Mouse (Mus musculus) liver, adult 2 months (tissue): ENCODE data around the gene Olfr683. TPM values are rescaled to one million over a fixed set of nuclear protein-coding genes. Genes with fewer than 3 reads are reported as not detected.
"Not testable (repeated sequence)": the region's sequence is repeated elsewhere in the genome, so short reads cannot be mapped to it uniquely, and the experiment has no call there.

Experiments
- DNase-seq: peaks from one replicate; pipeline ENCODE4 v3.0.0-alpha.2; 2011; ENCODE audit warnings: low read depth, low spot score; ENCODE audit errors: extremely low read depth
- H3K27ac ChIP-seq: fragments of 200-500 bp; replicated peaks from 2 replicates; pipeline ENCODE4 v1.5.1; 2012; ENCODE audit warnings: low read depth, mild to moderate bottlenecking, control low read depth, inconsistent platforms, low read length; ENCODE audit not compliant: insufficient read depth
- H3K27me3 ChIP-seq: fragments of 200-500 bp; 2 replicates; pipeline ENCODE4 v1.6.1; 2012; ENCODE audit warnings: mild to moderate bottlenecking, moderate library complexity, low read length, inconsistent platforms; ENCODE audit not compliant: control insufficient read depth, insufficient read depth
- H3K36me3 ChIP-seq: fragments of 200-500 bp; 2 replicates; pipeline ENCODE4 v1.6.1; 2012; ENCODE audit warnings: low read length, inconsistent platforms; ENCODE audit not compliant: control insufficient read depth, insufficient read depth
- H3K4me1 ChIP-seq: fragments of 200-500 bp; 2 replicates; pipeline ENCODE4 v1.6.1; 2011; ENCODE audit warnings: low read length; ENCODE audit not compliant: control insufficient read depth, insufficient read depth
- H3K4me3 ChIP-seq: fragments of 200-500 bp; 2 replicates; pipeline ENCODE4 v1.5.1; 2011; ENCODE audit warnings: low read depth, mild to moderate bottlenecking, control low read depth, low read length, moderate library complexity; ENCODE audit not compliant: insufficient read depth
- H3K79me2 ChIP-seq: fragments of 200-500 bp; 2 replicates; pipeline ENCODE4 v1.6.1; 2012; ENCODE audit warnings: inconsistent platforms, mild to moderate bottlenecking, low read length, moderate library complexity; ENCODE audit not compliant: control insufficient read depth, insufficient read depth
- H3K9ac ChIP-seq: fragments of 200-500 bp; 2 replicates; pipeline ENCODE4 v1.6.1; 2012; ENCODE audit warnings: low read depth, mild to moderate bottlenecking, control low read depth, inconsistent platforms, low read length
- CTCF ChIP-seq: fragments of 200-500 bp; IDR thresholded peaks from 2 replicates; pipeline ENCODE4 v1.5.1; 2011; ENCODE audit warnings: low read depth, low read length, control low read depth
- POLR2A ChIP-seq: fragments of 200-500 bp; IDR thresholded peaks from 2 replicates; pipeline ENCODE4 v1.6.1; 2011; ENCODE audit warnings: low read length, control low read depth; ENCODE audit not compliant: insufficient read depth; ENCODE audit errors: extremely low read depth
- WGBS: fragments of 180-500 bp; shearing (Covaris S2); methylation state at CpG from one replicate; pipeline ENCODE4 v1.1.7; 2018; 5-methylcytosine and 5-hydroxymethylcytosine counted together
- polyA plus RNA-seq: library from polyadenylated mRNA; depleted of rRNA; stranded (reverse); fragments of >200 nt; gene quantifications from 2 replicates; pipeline ENCODE4 v1.2.3, GENCODE M21; 2012; rRNA removed
- total RNA-seq: library from RNA; depleted of rRNA; stranded (reverse); fragments of >200 nt; gene quantifications from 2 replicates; pipeline ENCODE4 v1.2.3, GENCODE M21; 2014; rRNA removed

Olfr683 gene
- total RNA-seq (not detected in 2 replicates), polyA plus RNA-seq (not detected in 2 replicates)

DNA sequence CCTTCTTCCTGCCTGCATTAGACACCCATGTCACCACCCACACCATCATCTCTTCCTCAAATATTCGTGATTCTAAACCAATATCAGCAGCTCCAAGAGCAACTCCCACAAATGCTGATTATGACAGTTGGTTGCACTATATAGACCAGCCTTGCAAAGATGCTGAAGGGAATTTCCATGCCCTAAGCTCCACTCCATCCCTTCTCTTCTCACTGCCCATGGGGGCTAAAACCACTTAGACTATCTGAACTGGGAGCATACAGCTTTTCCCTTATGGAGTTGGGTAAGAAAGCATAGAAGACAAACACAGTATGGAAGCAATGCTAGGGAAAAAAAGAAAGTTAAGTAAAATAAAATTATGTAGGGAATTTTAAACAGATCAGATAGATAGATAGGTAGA lies at the start of gene Olfr683:
Gene Olfr683 (minus strand): TSS at position 101 of the 400 bp plus-strand sequence.
- no peaks in the 10 kb centered on the region for H3K27me3 ChIP-seq
- H3K9ac ChIP-seq: no peak within 1 kb of the TSS
- no peak within 1 kb of the TSS for H3K27ac ChIP-seq
- H3K79me2 ChIP-seq: no peaks in the 10 kb centered on the region
- no peak within 1 kb of the TSS for H3K4me3 ChIP-seq
- WGBS: 43% methylated on average over 1 of the region's 1 CpGs
- no peaks in the 10 kb centered on the region for H3K4me1 ChIP-seq
- no peak for DNase-seq
- TF ChIP-seq CTCF (no peak), POLR2A (no peak)
- H3K36me3 ChIP-seq: no peaks in the 10 kb centered on the region

DNA sequence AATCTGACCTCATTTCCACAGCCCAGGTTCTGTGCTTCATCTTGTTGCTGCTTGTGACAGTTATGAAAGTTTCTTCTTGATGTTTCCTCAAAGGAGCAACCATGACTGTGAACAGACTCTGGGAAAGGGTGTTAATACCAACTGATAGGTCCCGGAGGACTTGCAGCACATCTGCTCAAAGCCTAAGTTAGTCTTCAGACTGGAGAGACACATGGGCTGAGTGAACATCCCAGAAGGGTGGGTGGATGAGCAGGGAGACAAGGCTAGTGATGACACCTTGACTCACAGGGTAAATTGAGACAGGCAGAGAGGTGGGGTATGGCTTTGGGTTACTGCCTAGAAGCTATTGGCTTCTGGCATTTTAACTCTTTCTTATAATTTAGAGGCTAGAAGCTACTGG lies 39.1 kb upstream of the Olfr683 start, which contains the start of gene Olfr685:
Gene Olfr685 (minus strand): TSS at position 101 of the 400 bp plus-strand sequence.
- no peak for DNase-seq
- Histone ChIP-seq H3K27me3 (no peaks in the 10 kb centered on the region), H3K27ac (no peak within 1 kb of the TSS), H3K36me3 (no peaks in the 10 kb centered on the region), H3K4me1 (no peaks in the 10 kb centered on the region), H3K79me2 (no peaks in the 10 kb centered on the region), H3K9ac (no peak within 1 kb of the TSS), H3K4me3 (no peak within 1 kb of the TSS)
- TF ChIP-seq POLR2A: no peak
- 90% methylated on average over 1 of the region's 1 CpGs for WGBS

- no peak for TF ChIP-seq POLR2A
- TF ChIP-seq CTCF: no peak
- H3K79me2 ChIP-seq: no peaks in the 10 kb centered on the region
- WGBS: 42% methylated on average over 4 of the region's 4 CpGs
- H3K36me3 ChIP-seq: no peaks in the 10 kb centered on the region
- H3K27me3 ChIP-seq: no peaks in the 10 kb centered on the region
- H3K4me3 ChIP-seq: no peak overlapping the region
- no peak overlapping the region for H3K9ac ChIP-seq
- H3K4me1 ChIP-seq: no peaks in the 10 kb centered on the region
- H3K27ac ChIP-seq: no peak overlapping the region
- no peak for DNase-seq
These were observed 24.0 kb upstream of the Olfr683 start for GRCm38 (mm10) chr7:105170773-105171172.

DNA sequence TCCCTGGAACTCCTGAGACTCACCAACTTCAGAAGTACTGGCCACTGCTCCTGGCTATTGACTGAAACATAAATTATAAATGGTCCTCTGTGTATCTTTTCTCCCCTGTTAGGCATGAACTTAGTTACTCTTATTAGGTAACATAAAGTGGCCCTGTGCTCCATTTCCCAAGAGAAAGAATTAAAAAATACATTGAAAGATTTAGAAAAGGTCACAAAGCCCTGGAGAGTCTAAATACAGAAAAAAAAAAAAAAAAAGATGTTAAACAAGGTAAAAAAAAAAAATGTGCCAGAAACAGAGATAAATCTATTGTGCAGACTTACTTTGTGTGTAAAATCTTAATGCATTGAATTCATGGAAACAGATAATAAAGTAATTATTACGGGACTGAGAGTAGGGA lies 16.7 kb upstream of the Olfr683 start, which contains the start of gene Olfr684:
Gene Olfr684 (minus strand): TSS at position 101 of the 400 bp plus-strand sequence.
- TF ChIP-seq CTCF: no peak
- TF ChIP-seq POLR2A: no peak
- H3K9ac ChIP-seq: no peak within 1 kb of the TSS
- no peak for DNase-seq
- no peaks in the 10 kb centered on the region for H3K36me3 ChIP-seq
- no peaks in the 10 kb centered on the region for H3K79me2 ChIP-seq
- WGBS: 46% methylated on average over 1 of the region's 1 CpGs
- H3K27ac ChIP-seq: no peak within 1 kb of the TSS
- no peaks in the 10 kb centered on the region for H3K4me1 ChIP-seq
- no peaks in the 10 kb centered on the region for H3K27me3 ChIP-seq
- no peak within 1 kb of the TSS for H3K4me3 ChIP-seq

- Histone ChIP-seq H3K27ac (no peak overlapping the region), H3K4me3 (no peak overlapping the region), H3K79me2 (no peaks in the 10 kb centered on the region), H3K4me1 (no peaks in the 10 kb centered on the region), H3K9ac (no peak overlapping the region), H3K27me3 (no peaks in the 10 kb centered on the region), H3K36me3 (no peaks in the 10 kb centered on the region)
- no peak for DNase-seq
- TF ChIP-seq POLR2A (no peak), CTCF (no peak)
- WGBS: 68% methylated on average over 2 of the region's 2 CpGs
These were observed 5.5 kb downstream of the Olfr683 start for GRCm38 (mm10) chr7:105141275-105141674.

DNA sequence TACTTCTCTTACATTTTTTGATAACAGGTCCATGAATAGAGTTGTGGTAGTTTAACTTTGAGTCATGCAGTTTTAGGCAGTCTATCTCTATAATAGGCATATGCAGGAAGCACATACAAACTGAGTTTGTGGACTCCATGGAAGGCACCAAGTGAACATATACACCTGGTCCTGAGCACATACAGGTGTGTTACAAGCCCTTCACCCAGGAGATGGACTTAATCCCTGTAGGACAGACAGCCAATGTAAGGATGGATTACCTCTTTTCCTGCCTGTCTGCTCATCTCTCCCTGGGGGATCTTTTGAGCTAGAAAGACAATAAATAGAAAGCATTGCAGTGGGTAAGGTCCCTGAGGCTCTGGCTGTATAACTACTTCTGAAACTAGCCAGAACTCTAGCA lies 30.3 kb downstream of the Olfr683 start, which contains the start of gene Olfr681:
Gene Olfr681 (plus strand): TSS at position 301 of the 400 bp plus-strand sequence.
- no peak within 1 kb of the TSS for H3K4me3 ChIP-seq
- no peak for DNase-seq
- no peak within 1 kb of the TSS for H3K27ac ChIP-seq
- H3K79me2 ChIP-seq: no peaks in the 10 kb centered on the region
- TF ChIP-seq POLR2A (no peak), CTCF (no peak)
- no peak within 1 kb of the TSS for H3K9ac ChIP-seq
- no peaks in the 10 kb centered on the region for H3K4me1 ChIP-seq
- H3K36me3 ChIP-seq: no peaks in the 10 kb centered on the region
- no peaks in the 10 kb centered on the region for H3K27me3 ChIP-seq

DNA sequence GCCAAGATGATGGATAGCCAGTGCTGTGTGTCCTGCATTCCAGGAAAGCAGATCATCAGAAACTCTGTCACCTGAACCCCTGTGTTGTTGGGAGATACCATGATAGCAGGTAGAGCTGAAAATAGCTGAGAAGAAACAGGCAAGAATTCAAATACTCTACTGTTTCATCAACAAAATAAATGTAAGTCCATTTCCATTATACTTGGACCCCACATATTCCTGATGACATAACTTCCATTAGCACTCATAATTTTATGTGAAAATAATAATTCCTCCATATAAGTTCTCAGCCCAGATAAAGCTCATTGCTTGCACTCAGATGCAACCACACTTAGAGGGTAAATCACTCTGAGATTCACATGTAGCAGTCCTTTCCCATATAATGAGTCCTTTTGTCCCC lies 54.1 kb downstream of the Olfr683 start, which contains the start of gene Olfr680-ps1:
Gene Olfr680-ps1 (minus strand): TSS at position 101 of the 400 bp plus-strand sequence.
- H3K36me3 ChIP-seq, DNase-seq, H3K4me3 ChIP-seq, H3K9ac ChIP-seq, H3K4me1 ChIP-seq, H3K27ac ChIP-seq, H3K27me3 ChIP-seq, H3K79me2 ChIP-seq: not testable (repeated sequence)
